Mouse (Mus musculus) layer of hippocampus, postnatal 14 days (tissue): ENCODE measurements around the gene Wipf2. TPM values are rescaled to one million over a fixed set of nuclear protein-coding genes. Genes with fewer than 3 reads are reported as not detected.

Experiments
- DNase-seq, 2 experiments: peaks; one replicate each; pipeline ENCODE4 v3.0.0; 2021 to 2022; ENCODE audit warnings: low spot score in 2 of 2, mixed read lengths in 1 of 2
- total RNA-seq, 2 experiments: library from RNA; stranded (reverse); gene quantifications; 2 replicates each; pipeline ENCODE4 v1.2.3; 2021

Wipf2 gene
- total RNA-seq, 2 experiments from 2014 or later: 35.8 to 43.8 TPM

DNA sequence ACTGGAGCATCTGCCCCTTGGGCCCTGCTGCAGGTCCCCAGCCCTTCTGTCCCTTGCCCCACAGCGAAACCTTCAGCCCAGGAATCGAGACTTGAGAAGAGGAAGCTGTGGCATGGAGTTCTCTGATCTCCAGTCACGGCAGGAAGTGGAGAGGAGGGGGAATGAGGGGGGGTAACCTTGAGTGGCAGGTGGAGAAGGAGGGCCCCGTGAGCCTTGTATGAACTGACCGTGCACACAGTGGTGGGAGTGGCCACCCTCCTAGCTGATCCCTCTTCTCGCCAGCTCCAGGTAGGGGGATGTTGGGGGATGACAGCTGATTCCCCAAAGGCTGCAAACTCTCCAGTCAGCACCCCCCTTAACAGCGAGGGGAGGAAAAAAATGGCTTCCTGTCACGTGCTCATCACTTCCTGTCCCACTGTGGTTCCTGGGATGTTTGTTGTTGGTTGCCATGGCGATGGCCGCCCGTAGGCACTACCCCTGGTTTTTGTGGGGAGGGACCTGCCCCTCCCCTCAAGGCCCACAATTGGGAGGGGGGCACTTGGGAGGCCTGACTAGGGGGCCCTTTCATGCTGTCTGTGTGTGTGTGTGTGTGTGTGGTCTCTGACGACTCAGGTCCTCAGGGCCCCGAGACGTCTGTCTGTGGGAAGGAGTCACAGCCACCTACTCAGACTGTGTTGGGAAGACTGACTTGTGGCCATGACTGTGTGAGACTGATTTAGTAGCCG, 78.5 kb downstream of the Wipf2 start:
- peak in 1 of 2 experiments; percentile 57 for DNase-seq

DNA sequence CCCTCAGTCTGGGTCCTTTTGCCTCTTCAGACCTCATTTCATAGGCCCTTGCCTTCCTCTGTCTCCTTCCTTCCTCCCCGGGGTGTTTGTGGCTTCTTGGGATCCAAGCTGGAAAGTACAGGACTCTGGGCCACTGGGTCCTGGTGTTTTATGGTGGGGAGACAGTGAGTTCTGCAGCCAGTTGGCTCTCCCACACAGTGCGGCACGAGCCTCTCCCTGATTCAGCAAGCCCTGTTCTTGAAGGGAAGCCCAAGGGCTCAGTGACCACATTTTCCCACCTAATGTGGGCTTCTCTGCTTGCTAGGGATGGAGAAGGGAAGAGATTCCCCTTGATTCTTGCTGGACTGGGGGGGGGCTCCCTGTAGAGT, 79.1 kb downstream of the Wipf2 start:
- DNase-seq: no peak

DNA sequence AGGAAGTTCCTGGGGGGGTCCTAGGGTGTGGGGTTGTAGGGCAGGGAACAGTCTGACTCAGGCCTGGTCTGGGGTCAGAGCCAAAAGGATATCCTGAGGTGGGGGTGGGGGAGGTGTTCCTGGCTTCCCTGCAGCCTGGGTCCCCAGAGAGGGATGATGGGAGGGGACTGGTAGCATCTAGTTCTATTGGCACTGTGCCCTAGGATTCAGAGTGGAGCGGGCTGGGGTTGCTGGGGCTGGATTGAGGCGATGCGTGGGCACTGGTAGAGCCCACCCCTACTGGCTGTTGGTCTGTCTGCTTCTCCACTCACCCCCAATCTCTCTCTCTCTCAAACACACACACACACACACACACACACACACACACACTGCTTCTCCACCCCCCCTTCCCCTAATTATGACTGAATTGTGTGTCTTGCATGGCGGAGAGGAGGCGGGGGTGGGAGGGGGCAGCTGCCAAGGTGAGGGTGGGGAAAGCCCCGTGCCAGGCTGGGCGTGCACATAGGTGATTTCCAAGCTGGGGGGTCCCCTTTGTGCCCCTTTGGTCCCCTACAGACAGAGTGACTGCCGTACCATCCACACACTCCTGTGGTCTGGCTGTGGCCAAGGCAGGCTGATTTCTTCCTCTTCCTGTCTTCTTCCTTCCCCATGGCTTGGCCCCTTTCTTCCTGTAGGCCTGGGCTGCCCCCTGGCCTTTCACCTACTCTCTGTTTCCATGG, 79.6 kb downstream of the Wipf2 start:
- no peak for DNase-seq

DNA sequence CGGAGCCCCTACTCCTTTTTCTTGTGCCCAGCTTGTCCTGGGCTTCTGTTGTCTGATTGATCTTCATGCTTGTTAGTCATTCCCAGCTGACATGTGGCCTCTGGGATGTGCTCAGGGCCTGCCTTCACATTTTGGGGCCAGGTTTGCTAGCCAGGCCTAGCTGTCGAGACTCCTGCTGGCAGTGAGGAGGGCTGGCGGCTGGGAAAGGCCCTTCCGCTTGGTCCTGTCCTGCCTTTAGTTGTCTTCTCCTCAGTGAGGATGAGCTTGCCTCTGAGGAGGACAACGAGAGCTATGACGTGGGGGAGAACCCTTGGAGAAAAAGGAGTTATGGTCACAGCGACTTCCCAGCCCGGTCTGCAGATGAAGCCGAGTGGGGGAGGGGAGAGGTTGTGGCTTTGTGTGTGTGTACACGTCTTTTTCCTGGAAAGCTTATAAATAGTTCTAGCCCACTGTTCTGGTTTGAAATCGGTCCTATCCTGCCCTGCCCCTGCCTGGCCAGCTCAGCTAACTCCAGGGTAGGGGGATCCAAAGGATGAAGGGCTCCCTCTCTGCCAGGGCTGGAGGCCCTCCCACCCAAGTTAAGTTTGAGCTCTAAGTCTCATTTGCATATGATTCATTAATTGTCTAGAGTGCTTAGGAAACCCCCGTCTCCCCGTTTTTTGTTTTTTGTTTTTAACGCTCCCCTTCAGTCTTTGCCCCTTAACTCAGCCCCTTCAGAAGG, 80.5 kb downstream of the Wipf2 start:
- DNase-seq: no peak

DNA sequence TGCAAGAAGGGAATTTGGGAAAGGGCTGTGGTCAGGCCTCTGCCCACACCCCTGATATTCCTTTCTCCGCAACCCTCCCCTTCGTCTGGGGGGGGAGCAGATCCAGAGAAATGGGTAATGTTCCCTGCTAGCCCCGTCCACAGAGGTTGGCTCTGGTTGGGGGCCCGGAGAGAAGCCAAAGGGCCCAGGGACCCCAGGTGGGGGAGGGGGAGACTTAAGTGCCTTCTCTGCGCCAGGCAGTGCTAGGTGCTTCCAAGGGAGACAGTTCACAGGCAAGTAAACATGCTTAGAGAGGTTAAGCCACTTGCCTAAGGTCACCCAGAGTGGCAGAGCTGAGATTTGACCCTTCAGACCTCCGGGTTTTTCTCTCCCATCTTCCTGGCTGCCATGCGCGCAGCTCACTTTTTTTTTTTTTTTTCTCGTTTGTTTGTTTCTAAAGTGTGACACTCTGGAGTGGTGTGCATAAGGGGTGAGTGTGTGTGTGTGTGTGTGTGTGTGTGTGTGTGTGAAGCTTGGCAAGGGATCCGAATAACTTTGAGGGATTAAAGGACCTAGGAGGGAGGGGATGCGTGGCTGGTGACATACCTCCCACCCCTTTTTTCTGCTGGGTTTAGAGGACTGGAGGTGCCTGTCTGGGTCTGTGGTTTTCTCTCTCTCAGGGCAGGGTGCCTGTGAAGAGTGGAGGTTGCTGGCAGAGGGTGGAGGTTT, 81.6 kb downstream of the Wipf2 start:
- no peak for DNase-seq

DNA sequence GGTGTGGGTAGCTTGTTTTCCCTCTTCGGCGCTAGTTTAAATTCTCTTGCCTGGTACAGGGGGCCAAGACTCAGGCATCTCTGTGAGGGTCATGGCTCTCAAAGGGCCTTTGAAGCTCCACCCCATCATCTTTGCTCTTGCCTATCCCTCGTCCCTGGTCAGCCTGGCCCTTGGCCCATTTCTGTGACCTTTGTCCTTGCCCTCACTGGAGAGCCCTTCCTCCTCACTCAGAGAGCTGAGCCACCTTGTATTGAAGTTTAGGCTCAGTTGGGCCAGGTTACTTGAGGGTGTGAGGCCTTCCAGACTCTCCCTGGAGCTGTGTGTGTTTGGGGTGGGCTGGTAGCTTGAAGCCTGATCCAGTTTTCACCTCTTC, 82.2 kb downstream of the Wipf2 start:
- no peak for DNase-seq

DNA sequence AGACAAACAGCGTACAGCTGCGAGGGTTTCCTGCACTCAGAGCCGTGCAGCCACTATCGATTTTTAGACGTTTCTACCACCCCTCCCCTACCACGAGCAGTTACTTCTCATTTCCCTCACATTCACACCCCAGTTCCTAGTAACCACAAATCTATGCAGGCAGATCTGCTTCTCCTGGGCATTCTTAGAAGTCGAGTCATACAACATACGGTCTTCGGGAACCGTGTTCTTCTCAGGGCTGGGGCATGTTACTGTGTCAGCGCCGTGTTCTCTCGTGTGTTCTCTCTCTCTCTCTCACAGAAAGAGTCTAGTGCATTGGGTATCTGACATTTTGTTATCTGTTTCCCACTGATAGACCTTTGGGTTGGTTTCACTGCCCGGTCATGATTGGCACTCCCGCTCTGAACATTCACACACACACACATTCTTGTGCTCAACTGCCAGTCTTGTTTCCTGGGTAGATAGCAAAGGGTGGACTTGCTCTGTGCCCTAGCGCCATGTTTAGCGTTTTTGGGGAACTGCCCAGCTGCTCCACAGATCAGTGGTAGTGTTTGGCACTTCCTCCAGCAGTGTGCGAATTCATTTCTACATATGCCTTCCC, 84.6 kb downstream of the Wipf2 start:
- no peak for DNase-seq

DNA sequence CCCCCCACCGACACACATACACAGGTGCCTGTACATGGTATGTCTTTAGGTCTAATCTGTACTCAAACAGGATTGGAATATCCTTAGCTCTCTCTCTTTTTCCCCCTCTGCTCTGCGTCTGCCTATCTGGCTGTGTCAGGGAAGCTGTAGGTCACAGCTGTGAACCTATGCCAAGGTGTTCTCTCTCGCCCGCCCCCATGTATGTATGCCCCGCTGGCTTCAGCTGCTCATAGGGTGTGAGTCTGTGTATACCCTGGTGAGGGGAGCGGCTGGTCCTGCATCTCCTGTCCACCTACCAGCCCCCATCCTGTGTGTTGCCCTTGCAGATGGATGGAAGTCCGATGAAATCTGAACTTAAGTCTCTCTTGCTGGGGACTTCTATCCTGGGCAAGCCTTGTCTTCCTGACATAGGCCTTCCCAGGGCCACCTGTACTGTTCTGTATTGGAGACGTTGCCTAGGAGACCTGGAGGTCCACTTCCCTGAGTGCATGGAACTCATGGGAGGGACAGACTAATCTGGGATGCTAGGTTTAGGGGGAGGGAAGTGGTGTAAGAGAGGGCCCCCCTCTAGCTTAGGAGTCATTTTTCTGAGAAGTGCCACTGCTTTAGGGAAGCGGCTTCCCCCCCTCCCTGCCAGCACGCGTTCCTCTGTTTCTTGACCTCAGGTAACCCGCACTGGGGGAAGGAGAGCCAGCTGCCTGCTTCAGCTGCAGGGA, 86.0 kb downstream of the Wipf2 start:
- DNase-seq: no peak

DNA sequence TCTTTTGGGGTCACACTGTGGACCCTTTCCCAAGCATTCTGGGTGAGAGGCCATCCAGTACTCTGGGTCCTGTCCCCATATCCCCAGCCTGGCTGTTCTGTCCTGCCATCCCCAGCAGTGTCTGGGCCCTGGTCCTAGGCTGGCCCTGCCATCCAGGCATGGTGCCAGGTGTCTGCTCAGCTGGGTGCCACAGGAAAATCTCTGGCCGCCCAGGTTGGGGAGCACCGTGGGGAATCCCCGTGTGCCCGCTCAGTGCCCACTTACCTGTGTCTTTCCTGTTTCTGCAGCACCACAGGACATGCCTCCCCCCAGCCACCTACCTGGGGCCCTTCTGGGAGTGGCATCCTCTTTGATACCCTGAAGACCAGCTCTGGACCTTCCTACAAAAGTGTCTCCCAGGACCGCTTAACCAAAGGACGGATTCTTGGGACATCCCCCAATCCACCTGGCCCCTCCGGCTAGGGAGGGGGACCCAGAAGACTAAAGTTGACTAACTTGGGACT, 86.6 kb downstream of the Wipf2 start:
- DNase-seq: no peak

DNA sequence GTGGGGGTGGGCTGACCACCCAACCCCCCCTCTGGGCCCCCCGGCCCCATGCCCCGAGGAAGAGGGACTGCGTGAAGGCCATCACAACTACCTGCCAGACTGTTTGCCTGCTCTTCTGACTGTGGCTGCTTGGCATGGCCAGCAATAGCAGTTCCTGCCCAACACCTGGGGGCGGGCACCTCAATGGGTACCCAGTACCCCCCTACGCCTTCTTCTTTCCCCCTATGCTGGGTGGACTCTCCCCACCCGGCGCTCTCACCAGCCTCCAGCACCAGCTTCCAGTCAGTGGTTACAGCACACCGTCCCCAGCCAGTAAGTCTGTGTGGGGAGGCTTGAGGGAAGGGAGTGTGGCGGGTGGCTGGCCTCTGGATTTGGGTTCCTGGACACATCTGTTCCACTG, 87.0 kb downstream of the Wipf2 start:
- DNase-seq: no peak

DNA sequence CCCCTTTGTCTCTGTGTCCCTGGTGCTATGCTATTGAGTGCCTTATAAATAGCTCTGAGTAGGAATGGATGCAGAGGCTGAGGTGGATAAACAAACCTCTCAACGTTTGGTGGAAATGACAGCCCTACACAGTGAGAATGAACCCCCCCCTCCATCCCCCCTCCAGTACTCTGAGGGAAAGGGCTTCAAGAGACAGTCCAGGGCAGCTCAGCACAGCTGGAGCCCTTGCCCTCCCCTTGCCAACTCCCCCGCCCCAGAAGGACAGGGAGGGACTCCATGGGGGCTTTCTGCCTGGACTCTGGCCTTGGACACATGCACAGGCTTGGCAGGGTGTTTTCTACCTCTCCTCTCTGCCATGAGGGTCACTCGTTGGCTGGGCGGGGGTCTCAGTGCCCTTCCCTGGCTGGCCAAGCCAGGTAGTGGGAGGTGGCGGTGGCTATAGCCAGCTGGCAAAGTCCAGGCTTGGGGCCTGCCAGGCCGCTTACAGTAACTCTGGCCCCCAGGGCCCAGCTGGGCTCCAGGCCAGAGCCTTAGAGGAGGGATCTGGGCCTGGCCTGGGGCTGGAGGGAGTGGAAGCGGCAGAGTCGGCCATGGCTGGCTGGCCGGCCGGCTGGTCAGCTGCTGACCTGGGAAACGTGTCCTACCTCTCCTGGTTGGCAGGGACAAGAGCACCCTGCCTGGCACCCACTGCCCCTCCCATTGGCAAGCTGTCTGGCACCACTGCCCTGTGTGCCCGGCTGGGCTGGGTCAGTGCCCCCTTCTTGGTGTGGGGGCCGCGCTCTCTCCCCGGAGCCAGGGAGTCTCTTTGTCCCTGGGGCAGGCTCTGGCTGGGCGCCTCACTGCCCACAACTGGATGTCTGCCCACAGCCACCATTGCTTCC, 87.8 kb downstream of the Wipf2 start:
- peak in 1 of 2 experiments; percentile 73 for DNase-seq

DNA sequence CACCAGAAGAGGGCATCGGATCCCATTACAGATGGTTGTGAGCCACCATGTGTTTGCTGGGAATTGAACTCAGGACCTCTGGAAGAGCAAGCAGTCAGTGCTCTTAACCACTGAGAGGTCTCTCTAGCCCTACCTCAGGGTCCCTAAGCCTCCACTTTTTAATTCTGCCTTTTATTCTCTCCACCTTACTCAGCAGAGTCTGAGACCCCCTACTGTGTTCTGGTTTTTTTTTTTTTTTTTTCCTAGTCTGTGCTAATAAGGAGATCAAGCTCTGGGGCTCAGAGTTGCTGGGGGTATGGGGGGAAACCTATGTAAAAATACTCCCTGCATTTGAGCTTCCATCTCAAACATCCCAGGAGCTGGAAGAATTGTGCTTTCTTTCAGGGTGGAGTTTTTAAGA, 88.7 kb downstream of the Wipf2 start:
- DNase-seq: no peak

DNA sequence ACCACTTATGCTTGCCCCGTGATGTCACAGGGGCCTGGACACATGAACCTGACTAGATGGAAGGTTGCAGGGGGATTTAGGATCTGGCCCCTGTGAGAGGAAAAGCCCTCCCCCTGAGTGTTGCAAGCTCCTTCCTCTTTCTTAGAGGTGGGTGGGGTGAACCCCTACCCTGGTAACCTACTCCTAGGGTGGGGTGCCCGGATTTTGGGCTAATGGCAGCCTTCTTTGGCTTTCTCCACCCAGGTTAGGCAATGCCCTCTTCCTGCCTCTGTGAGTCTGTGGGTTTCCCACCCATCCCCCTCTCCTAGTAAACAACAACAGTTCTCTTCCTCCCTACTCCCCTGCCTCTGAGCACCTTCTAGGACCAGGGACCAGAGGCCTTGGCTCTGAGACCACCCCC, 89.3 kb downstream of the Wipf2 start:
- no peak for DNase-seq

DNA sequence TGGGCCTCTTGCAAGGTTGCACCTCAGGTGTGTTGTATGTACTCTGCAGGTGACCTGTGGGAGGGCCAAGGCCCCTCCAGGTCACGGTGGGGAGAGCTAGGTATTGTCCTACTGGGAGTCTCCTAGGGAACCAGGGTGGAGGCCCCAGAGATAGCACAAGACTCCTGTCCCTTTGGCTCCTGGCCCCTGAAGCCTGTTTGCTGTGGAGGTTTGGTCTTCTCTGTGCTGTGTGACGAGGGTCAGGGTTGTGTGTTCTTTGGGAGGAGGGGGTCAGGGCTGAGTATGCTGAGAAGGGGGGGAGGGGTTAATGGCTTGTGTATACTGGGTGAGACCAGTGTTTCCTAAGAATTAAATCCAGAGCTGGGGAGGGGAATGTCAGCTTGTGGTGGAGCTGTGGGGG, 89.9 kb downstream of the Wipf2 start:
- no peak for DNase-seq

DNA sequence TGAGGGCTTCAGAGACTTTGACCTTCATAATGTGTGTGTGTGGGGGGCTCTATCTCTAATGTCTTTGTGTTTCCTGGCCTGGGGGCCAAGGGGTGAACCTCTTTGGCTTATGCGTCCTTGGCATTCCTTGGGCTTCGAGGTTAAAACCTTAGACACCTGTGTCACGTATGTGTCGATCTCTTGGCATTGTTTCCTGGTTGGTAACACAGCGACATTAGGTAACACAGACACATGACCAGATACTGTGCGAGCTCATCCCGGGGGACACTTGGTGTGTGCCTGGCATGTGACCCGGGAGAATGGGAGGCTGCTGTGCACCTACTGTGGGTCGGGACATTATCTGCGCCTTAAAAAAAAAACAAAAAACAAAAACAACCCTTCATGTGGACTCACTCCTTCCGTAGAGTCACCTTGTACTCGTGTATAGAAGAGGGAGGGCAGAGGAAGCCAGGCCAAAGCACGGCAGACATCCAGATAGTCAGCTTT, 90.4 kb downstream of the Wipf2 start:
- no peak for DNase-seq

DNA sequence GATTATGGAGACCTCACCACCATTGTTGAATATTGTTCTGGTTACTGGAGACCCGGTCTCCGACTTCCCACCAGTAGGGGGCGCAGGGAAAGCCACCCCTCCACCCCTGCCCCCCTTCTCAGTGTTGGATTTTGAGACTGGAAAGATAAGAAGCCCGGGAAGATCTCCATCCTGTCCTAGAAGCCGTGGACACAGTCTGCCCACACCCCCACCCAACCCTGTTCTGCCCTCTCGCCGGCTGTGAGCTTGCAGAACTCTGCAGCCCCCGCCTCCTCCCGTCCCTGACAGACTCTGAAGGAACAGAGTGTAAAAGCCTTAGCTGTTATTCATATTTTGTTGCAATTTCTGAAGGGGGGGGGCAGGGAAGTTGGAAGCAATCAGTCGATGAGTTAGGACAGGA, 90.9 kb downstream of the Wipf2 start:
- no peak for DNase-seq
